Mouse (Mus musculus): ENCODE measurements at regions not wholly inside any gene's neighbourhood (a gene's known extent, or its start where the extent isn't known, plus 50 kb on each side); places are given as distances from the start of the nearest gene placed in this dataset.
"Not testable (repeated sequence)": the region's sequence is repeated elsewhere in the genome, so short reads cannot be mapped to it uniquely, and the experiment has no call there.

- Histone ChIP-seq H3K4me3 (ENCODE audit: insufficient read depth, low read depth, low read length) (no peak overlapping the region), H3K4me1 (ENCODE audit: control insufficient read depth, insufficient read depth, insufficient read length, low read length) (peaks cover 2% of the 10 kb centered on the region; the same call in 1 of the 2 replicates), H3K27ac (replicated peaks; ENCODE audit: low read depth, low read length) (no peak overlapping the region)
Measured at GRCm38 (mm10) chr15:96827931-96828330, 128.4 kb upstream of the Slc38a2 start.

DNA sequence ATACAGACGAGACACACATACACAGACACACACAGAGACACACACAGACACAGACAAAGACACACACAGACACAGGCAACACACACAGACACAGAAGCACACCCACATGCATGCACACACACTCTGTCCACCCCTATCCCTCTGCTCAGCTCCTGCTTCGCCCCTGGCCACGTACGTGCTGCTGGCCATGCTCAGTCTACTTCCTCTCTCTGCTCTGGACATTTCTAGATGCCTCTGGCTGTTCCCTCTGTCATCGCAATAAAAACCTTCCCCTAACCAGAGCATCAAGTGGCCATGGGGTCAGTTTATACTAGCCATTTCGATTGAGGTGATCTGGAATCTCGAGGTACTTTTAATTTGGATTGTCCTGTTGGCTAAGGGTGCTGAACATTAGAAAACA, 118.9 kb upstream of the Slc38a2 start:
- H3K4me3 ChIP-seq (ENCODE audit: insufficient read depth, low read depth, low read length) = no peak overlapping the region
- no peak overlapping the region for H3K27ac ChIP-seq (replicated peaks; ENCODE audit: low read depth, low read length)
- peaks cover 2% of the 10 kb centered on the region; the same call in 1 of the 2 replicates for H3K4me1 ChIP-seq (ENCODE audit: control insufficient read depth, insufficient read depth, insufficient read length, low read length)

- Histone ChIP-seq H3K4me3 (ENCODE audit: insufficient read depth, low read depth, low read length) (no peak overlapping the region), H3K4me1 (ENCODE audit: control insufficient read depth, insufficient read depth, insufficient read length, low read length) (peaks cover 2% of the 10 kb centered on the region; the same call in 1 of the 2 replicates), H3K27ac (replicated peaks; ENCODE audit: low read depth, low read length) (no peak overlapping the region)
Measured at GRCm38 (mm10) chr15:96817626-96818025, 118.1 kb upstream of the Slc38a2 start.

- H3K27ac ChIP-seq (replicated peaks; ENCODE audit: low read depth, low read length) = no peak overlapping the region
- no peak overlapping the region for H3K4me3 ChIP-seq (ENCODE audit: insufficient read depth, low read depth, low read length)
- peaks cover 2% of the 10 kb centered on the region; the same call in 1 of the 2 replicates for H3K4me1 ChIP-seq (ENCODE audit: control insufficient read depth, insufficient read depth, insufficient read length, low read length)
Measured at GRCm38 (mm10) chr15:96816997-96817570, 117.6 kb upstream of the Slc38a2 start.

DNA sequence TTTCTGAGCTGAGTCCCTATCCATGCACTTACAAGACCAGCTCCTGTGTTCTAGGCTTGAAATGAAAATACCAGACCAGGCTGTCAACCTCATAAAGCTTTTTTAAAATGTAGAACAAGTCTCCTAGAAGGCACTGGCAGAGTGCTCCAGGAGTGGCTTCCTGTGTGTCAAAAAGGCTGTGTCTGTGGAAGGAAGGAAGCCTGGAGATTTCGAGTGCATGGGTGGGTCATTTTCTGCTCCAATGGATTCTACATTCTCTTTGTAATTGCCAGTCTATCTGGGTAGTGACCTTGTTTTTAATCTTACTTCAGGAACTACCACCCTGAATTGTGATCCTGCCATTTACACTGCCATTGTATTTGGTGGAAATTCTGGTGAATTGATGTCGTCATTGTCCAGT, 113.9 kb upstream of the Slc38a2 start:
- Histone ChIP-seq H3K4me3 (ENCODE audit: insufficient read depth, low read depth, low read length) (no peak overlapping the region), H3K4me1 (ENCODE audit: control insufficient read depth, insufficient read depth, insufficient read length, low read length) (peaks cover 2% of the 10 kb centered on the region; the same call in 1 of the 2 replicates), H3K27ac (replicated peaks; ENCODE audit: low read depth, low read length) (peak overlapping the region; percentile 93)

GRCm38 (mm10) chr15:96802729-96803053, 103.2 kb upstream of the Slc38a2 start:
- no peak overlapping the region for H3K27ac ChIP-seq (replicated peaks; ENCODE audit: low read depth, low read length)
- H3K4me1 ChIP-seq (ENCODE audit: control insufficient read depth, insufficient read depth, insufficient read length, low read length) = peaks cover 9% of the 10 kb centered on the region; the same call in 1 of the 2 replicates
- H3K4me3 ChIP-seq (ENCODE audit: insufficient read depth, low read depth, low read length) = no peak overlapping the region

DNA sequence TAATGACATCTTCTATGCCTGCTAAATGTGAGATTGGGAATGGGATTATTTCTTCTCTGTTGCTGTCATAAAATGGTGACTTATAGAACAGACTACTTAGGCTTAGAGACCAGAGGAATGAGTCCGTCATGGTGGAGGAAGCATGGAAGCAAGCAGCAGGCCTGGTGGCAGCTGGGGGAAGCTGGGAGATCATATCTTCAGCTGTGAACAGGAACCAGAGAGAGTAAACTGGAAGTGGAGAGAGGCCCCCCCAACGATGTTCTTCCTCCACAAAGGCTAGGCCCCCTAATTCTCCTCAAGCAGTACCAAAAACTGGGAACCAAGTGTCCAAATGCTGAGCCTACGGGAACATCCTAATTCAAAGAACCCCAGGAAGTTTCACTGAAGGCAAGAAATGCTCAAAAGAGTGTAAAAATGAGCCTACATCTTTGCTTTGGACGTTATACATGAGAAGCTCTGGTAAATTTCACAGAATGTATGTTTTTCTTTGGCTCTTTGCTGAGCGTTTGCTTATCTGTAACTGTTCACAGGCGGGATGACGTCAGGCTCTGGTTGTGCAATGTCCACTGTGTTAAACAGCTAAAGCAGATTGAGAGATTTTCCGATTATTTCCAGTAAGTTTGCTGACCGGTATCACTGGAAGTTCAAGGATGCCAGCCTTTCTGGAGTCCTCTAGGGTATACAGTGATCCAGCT, 102.7 kb upstream of the Slc38a2 start:
- Histone ChIP-seq H3K27ac (replicated peaks; ENCODE audit: low read depth, low read length) (no peak overlapping the region), H3K4me3 (ENCODE audit: insufficient read depth, low read depth, low read length) (no peak overlapping the region), H3K4me1 (ENCODE audit: control insufficient read depth, insufficient read depth, insufficient read length, low read length) (peaks cover 11% of the 10 kb centered on the region; the same call in 1 of the 2 replicates)

GRCm38 (mm10) chr15:96799228-96799627, 99.7 kb upstream of the Slc38a2 start:
- H3K4me1 ChIP-seq (ENCODE audit: control insufficient read depth, insufficient read depth, insufficient read length, low read length) = peaks cover 11% of the 10 kb centered on the region; the same call in 1 of the 2 replicates
- H3K4me3 ChIP-seq (ENCODE audit: insufficient read depth, low read depth, low read length) = no peak overlapping the region
- peak overlapping the region; percentile 7; the same call in 1 of the 2 replicates for H3K27ac ChIP-seq (replicated peaks; ENCODE audit: low read depth, low read length)

GRCm38 (mm10) chr15:96797615-96798270, 98.2 kb upstream of the Slc38a2 start:
- 0 out of 2 replicates have a peak overlapping the region, but pooled peaks have one; percentile 33 for H3K27ac ChIP-seq (replicated peaks; ENCODE audit: low read depth, low read length)
- H3K4me3 ChIP-seq (ENCODE audit: insufficient read depth, low read depth, low read length) = no peak overlapping the region

DNA sequence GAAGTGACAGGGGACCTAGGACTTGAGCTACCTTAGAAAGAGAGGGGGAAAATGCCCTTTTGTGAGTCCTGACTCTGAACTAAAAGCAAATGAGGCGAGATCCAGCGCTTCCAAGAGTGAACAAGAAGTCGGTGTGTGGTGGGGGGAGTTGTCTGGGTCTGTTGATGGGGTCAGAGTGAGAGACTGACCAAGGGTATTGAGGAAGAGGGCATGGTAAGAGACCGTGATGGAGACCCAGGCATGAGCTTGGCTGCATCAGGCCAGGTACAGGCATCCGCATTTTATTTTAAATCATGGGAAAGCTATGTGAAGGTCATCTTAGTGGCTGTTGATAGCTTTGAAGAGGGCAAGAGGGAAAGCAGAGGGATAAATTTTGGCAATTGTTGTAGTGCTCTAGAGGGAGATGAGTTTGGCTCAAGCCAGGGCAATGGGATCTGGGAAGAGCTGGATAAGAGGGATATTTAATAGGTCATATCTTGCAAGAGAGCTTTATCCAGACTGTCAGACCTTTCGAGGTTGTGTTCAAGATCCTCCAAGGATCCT, 94.7 kb upstream of the Slc38a2 start:
- no peak overlapping the region for H3K4me3 ChIP-seq (ENCODE audit: insufficient read depth, low read depth, low read length)
- H3K4me1 ChIP-seq (ENCODE audit: control insufficient read depth, insufficient read depth, insufficient read length, low read length) = peaks cover 8% of the 10 kb centered on the region; the same call in 1 of the 2 replicates
- no peak overlapping the region for H3K27ac ChIP-seq (replicated peaks; ENCODE audit: low read depth, low read length)

More at GRCm38 (mm10) chr15:96797615-96798270, 98.2 kb upstream of the Slc38a2 start:
- H3K4me1 ChIP-seq (ENCODE audit: control insufficient read depth, insufficient read depth, insufficient read length, low read length) = peaks cover 11% of the 10 kb centered on the region; the same call in 1 of the 2 replicates

DNA sequence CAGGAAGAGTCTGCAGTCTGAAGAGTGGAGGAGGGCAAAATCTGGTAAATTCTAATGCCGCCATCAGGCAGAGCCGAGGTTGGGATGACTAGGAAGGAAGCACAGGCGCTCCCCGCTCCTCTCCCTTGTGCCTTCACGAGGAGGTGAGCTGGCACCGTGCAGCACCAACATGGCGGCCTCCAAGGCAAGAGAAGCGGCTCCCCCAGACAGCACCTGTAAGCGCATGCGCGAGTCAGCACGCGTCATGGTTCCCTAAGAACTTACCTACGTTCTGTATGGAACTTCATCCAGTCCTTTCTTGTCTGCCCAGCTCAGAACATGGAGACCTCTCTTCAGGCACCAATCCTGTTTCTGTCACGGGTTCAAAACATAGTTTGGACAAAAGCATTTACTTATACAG, 93.7 kb upstream of the Slc38a2 start:
- H3K4me1 ChIP-seq (ENCODE audit: control insufficient read depth, insufficient read depth, insufficient read length, low read length) = peaks cover 7% of the 10 kb centered on the region; the same call in 1 of the 2 replicates
- H3K4me3 ChIP-seq (ENCODE audit: insufficient read depth, low read depth, low read length) = no peak overlapping the region
- H3K27ac ChIP-seq (replicated peaks; ENCODE audit: low read depth, low read length) = no peak overlapping the region

DNA sequence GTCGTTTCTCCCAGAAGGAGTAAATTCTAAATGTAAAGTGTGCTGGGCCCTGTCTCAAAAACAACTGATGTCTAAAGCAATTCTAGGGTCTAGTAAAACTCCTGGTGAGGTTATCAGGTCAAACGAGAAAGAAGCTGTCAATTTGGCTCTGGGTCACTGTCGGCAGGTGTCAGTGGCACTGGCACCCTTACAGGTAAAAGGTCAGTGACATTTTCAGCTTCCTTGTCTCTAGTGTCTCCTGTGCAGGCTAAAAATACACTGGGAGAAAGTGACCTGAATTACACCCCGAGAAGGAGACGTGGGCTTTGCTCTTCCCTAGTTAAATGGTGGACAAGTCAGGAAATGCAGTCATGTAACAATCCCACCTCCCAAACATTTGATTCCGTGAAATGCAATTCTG, 91.8 kb upstream of the Slc38a2 start:
- Histone ChIP-seq H3K4me3 (ENCODE audit: insufficient read depth, low read depth, low read length) (no peak overlapping the region), H3K27ac (replicated peaks; ENCODE audit: low read depth, low read length) (no peak overlapping the region), H3K4me1 (ENCODE audit: control insufficient read depth, insufficient read depth, insufficient read length, low read length) (no peaks in the 10 kb centered on the region; the same call in 1 of the 2 replicates)

GRCm38 (mm10) chr15:96787921-96788320, 88.4 kb upstream of the Slc38a2 start:
- not testable (repeated sequence) for H3K4me3 ChIP-seq (ENCODE audit: insufficient read depth, low read depth, low read length); H3K4me1 ChIP-seq (ENCODE audit: control insufficient read depth, insufficient read depth, insufficient read length, low read length); H3K27ac ChIP-seq (replicated peaks; ENCODE audit: low read depth, low read length)

DNA sequence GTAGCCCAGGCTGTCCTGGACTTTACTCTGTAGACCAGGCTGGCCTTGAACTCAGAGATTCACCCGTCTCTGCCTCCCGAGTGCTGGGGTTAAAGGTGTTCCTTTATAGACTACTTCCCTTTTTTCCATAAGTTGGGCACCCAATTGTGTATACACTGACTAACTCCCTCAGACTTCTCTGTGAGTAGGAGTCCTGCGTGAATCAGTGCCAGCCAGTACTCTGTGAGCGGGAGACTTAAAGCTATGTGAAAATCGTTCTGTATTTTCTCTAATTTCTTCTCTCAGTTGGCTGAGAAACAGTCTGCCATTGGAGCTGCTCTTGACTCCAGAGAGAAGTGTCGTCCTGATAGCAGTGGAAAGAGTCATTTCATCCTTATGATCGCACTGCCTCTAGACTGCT, 85.0 kb upstream of the Slc38a2 start:
- Histone ChIP-seq H3K4me3 (ENCODE audit: insufficient read depth, low read depth, low read length) (no peak overlapping the region), H3K27ac (replicated peaks; ENCODE audit: low read depth, low read length) (no peak overlapping the region), H3K4me1 (ENCODE audit: control insufficient read depth, insufficient read depth, insufficient read length, low read length) (no peaks in the 10 kb centered on the region)

DNA sequence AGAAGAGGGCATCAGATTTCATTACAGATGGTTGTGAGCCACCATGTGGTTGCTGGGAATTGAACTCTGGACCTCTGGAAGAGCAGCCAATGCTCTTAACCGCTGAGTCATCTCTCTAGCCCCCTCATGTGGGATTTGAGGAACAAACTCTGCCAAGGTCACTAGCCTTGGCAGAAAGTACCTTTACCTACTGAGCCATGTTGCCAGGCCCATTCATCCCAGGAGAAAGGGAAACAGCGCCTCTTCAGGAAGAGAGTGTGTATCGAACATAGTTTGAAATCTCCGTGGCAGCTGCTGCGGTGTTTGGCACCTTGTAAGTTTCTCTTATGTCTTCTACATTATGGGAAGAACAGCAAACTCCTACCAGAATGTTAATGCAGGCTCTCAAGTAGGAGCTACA, 82.0 kb upstream of the Slc38a2 start:
- Histone ChIP-seq H3K4me1 (ENCODE audit: control insufficient read depth, insufficient read depth, insufficient read length, low read length) (no peaks in the 10 kb centered on the region), H3K27ac (replicated peaks; ENCODE audit: low read depth, low read length) (no peak overlapping the region), H3K4me3 (ENCODE audit: insufficient read depth, low read depth, low read length) (no peak overlapping the region)

All from brown adipose tissue, adult 24 weeks (tissue).